Mouse (Mus musculus): ENCODE data around the gene Ciapin1.

- no peak for TF ChIP-seq CTCF (IDR thresholded peaks at IDR 0.05; ENCODE audit: low read depth)
- no peak for TF ChIP-seq EP300 (IDR thresholded peaks at IDR 0.05; ENCODE audit: low read depth)
These were observed 42.6 kb upstream of the Ciapin1 start for GRCm38 (mm10) chr8:94880742-94881141.

Measured in heart, postnatal 0 days (tissue).